Mouse (Mus musculus) olfactory bulb, adult 2 months (tissue): ENCODE measurements at regions not wholly inside any gene's neighbourhood (a gene's known extent, or its start where the extent isn't known, plus 50 kb on each side); places are given as distances from the start of the nearest gene placed in this dataset.
A peak's percentile ranks its signal among the peaks of the same experiment; 100 is the strongest.

ENCODE experiments used
- H3K27ac ChIP-seq: fragments of 200-500 bp; 2 replicates; pipeline ENCODE4 v1.5.1; 2012; ENCODE audit warnings: low read depth, low read length; ENCODE audit not compliant: insufficient read depth
- H3K4me1 ChIP-seq: fragments of 200-500 bp; 2 replicates; pipeline ENCODE4 v1.6.1; 2012; ENCODE audit warnings: low read length; ENCODE audit not compliant: control insufficient read depth, insufficient read depth
- H3K4me3 ChIP-seq: fragments of 200-500 bp; 2 replicates; pipeline ENCODE4 v1.5.1; 2012; ENCODE audit warnings: mild to moderate bottlenecking, low read depth, low read length, moderate library complexity; ENCODE audit not compliant: insufficient read depth
- CTCF ChIP-seq: fragments of 200-500 bp; IDR thresholded peaks from 2 replicates; pipeline ENCODE4 v1.5.1; 2012; ENCODE audit warnings: low read depth, mild to moderate bottlenecking, low read length, moderate library complexity; ENCODE audit not compliant: insufficient read depth
- POLR2A ChIP-seq: fragments of 200-500 bp; IDR thresholded peaks from 2 replicates; pipeline ENCODE4 v1.6.1; 2012; ENCODE audit warnings: mild to moderate bottlenecking, low read depth, low read length, moderate library complexity; ENCODE audit not compliant: insufficient read depth
- WGBS: fragments of 180-500 bp; shearing (Covaris S2); methylation state at CpG from one replicate; pipeline ENCODE4 v1.1.7; 2018; 5-methylcytosine and 5-hydroxymethylcytosine counted together

GRCm38 (mm10) chr5:15838108-15838972 is 96.2 kb upstream of the Cacna2d1 start:
- TF ChIP-seq POLR2A (no peak), CTCF (peak; percentile 38; the same call in 1 of the 2 replicates)
- Histone ChIP-seq H3K27ac (no peak overlapping the region), H3K4me1 (no peaks in the 10 kb centered on the region), H3K4me3 (no peak overlapping the region)
- WGBS: 20% methylated on average over 17 of the region's 17 CpGs

- Histone ChIP-seq H3K4me3 (no peak overlapping the region), H3K4me1 (peaks cover 2% of the 10 kb centered on the region; the same call in 1 of the 2 replicates), H3K27ac (no peak overlapping the region)
- 92% methylated on average over 2 of the region's 2 CpGs for WGBS
- TF ChIP-seq POLR2A (no peak), CTCF (no peak)
These were observed 87.7 kb upstream of the Cacna2d1 start for GRCm38 (mm10) chr5:15846790-15847189.

- TF ChIP-seq CTCF: no peak
- no peak for TF ChIP-seq POLR2A
- Histone ChIP-seq H3K4me3 (no peak overlapping the region), H3K4me1 (peaks cover 2% of the 10 kb centered on the region; the same call in 1 of the 2 replicates), H3K27ac (no peak overlapping the region)
- WGBS: 87% methylated on average over 5 of the region's 5 CpGs
These were observed 85.0 kb upstream of the Cacna2d1 start for GRCm38 (mm10) chr5:15849520-15849919.

- no peak overlapping the region for H3K27ac ChIP-seq
- no peak overlapping the region for H3K4me3 ChIP-seq
- H3K4me1 ChIP-seq: peaks cover 2% of the 10 kb centered on the region; the same call in 1 of the 2 replicates
- 27% methylated on average over 7 of the region's 7 CpGs for WGBS
- no peak for TF ChIP-seq CTCF
- TF ChIP-seq POLR2A: no peak
These were observed 84.2 kb upstream of the Cacna2d1 start for GRCm38 (mm10) chr5:15850126-15850801.

- 85% methylated on average over 1 of the region's 1 CpGs for WGBS
- Histone ChIP-seq H3K4me3 (no peak overlapping the region), H3K27ac (no peak overlapping the region), H3K4me1 (peaks cover 2% of the 10 kb centered on the region; the same call in 1 of the 2 replicates)
- no peak for TF ChIP-seq POLR2A
- no peak for TF ChIP-seq CTCF
These were observed 79.7 kb upstream of the Cacna2d1 start for GRCm38 (mm10) chr5:15854752-15855151.

- H3K4me3 ChIP-seq: no peak overlapping the region
- WGBS: 50% methylated on average over 1 of the region's 1 CpGs
- TF ChIP-seq POLR2A: no peak
- no peak for TF ChIP-seq CTCF
These were observed 77.5 kb upstream of the Cacna2d1 start for GRCm38 (mm10) chr5:15857034-15857433.

GRCm38 (mm10) chr5:15874065-15874464 is 60.4 kb upstream of the Cacna2d1 start:
- TF ChIP-seq POLR2A (no peak), CTCF (no peak)
- WGBS: 26% methylated on average over 3 of the region's 3 CpGs
- H3K4me3 ChIP-seq: no peak overlapping the region
- no peaks in the 10 kb centered on the region; the same call in 1 of the 2 replicates for H3K4me1 ChIP-seq
- H3K27ac ChIP-seq: no peak overlapping the region

More at GRCm38 (mm10) chr5:15857034-15857433, 77.5 kb upstream of the Cacna2d1 start:
- Histone ChIP-seq H3K27ac (no peak overlapping the region), H3K4me1 (no peaks in the 10 kb centered on the region)

GRCm38 (mm10) chr5:15883004-15883403 is 51.5 kb upstream of the Cacna2d1 start:
- no peak overlapping the region for H3K4me3 ChIP-seq
- TF ChIP-seq POLR2A (no peak), CTCF (no peak)
- no peak overlapping the region for H3K27ac ChIP-seq
- no peaks in the 10 kb centered on the region for H3K4me1 ChIP-seq
